In genomic region chr9:32246123-32246716, GRCm38 (mm10) we compare ENCODE assay signal across 19 mouse cellular contexts.
A peak's percentile ranks its signal among the peaks of the same experiment; 100 is the strongest.
DNase-seq lines count a peak whose midpoint lies in the region; ATAC-seq lines count a peak whose summit lies in the region.
"Had no signal": no experiment of that assay in that cellular context is flagged by ENCODE, and none has a peak within 500 bp of the region (broad histone marks: within the 10 kb centered on the region; RNA-seq: fewer than 3 reads in every experiment).

No protein-coding gene starts in this region.

- H3K4me1 ChIP-seq in forebrain, embryonic 15.5 days = peaks cover 6% of the 10 kb centered on the region
- peaks cover 8% of the 10 kb centered on the region for H3K4me1 ChIP-seq in forebrain, embryonic 12.5 days
- peaks cover 9% of the 10 kb centered on the region for H3K4me1 ChIP-seq in midbrain, embryonic 14.5 days (ENCODE audit: control insufficient read depth, insufficient read depth, low read length)
- H3K4me1 ChIP-seq in midbrain, embryonic 10.5 days = peaks cover 4% of the 10 kb centered on the region; the same call in 1 of the 2 replicates
- H3K4me1 ChIP-seq in hindbrain, embryonic 16.5 days (ENCODE audit: control insufficient read depth, insufficient read depth, low read depth, low read length) = peaks cover 7% of the 10 kb centered on the region
- peaks cover 7% of the 10 kb centered on the region for H3K4me1 ChIP-seq in neural tube, embryonic 15.5 days
- H3K4me1 ChIP-seq: limb, embryonic 15.5 days had no signal

- no peak overlapping the region for H3K4me3 ChIP-seq in forebrain, embryonic 15.5 days
- no peak overlapping the region for H3K4me3 ChIP-seq in forebrain, embryonic 12.5 days (replicated peaks)
- no peak overlapping the region for H3K4me3 ChIP-seq in midbrain, embryonic 14.5 days (replicated peaks; ENCODE audit: low read depth, low read length)
- H3K4me3 ChIP-seq in midbrain, embryonic 10.5 days = no peak overlapping the region
- no peak overlapping the region for H3K4me3 ChIP-seq in hindbrain, embryonic 16.5 days (ENCODE audit: low read length)
- no peak overlapping the region for H3K4me3 ChIP-seq in neural tube, embryonic 15.5 days (replicated peaks)
- H3K4me3 ChIP-seq: heart, adult 2 months; limb, embryonic 15.5 days had no signal

- peak; percentile 64 for ATAC-seq in forebrain, embryonic 15.5 days (replicated peaks)
- ATAC-seq in forebrain, embryonic 12.5 days (ENCODE audit: low FRiP score) = no peak; the same call in 1 of the 2 replicates
- ATAC-seq in midbrain, embryonic 14.5 days (ENCODE audit: low FRiP score, low TSS enrichment) = 0 out of 2 replicates have a peak, but pooled peaks have one; percentile 20
- ATAC-seq in hindbrain, embryonic 16.5 days = peak; percentile 82
- peak; percentile 61; the same call in 1 of the 2 replicates for ATAC-seq in neural tube, embryonic 15.5 days (ENCODE audit: low FRiP score)
- ATAC-seq: inflammation-experienced regulatory T-cells, adult 6 months; liver, postnatal 0 days; Patski had no signal

- no peak overlapping the region for H3K27ac ChIP-seq in forebrain, embryonic 15.5 days (replicated peaks)
- H3K27ac ChIP-seq in forebrain, embryonic 12.5 days = no peak overlapping the region
- H3K27ac ChIP-seq in midbrain, embryonic 14.5 days (replicated peaks; ENCODE audit: low read depth, low read length) = no peak overlapping the region
- H3K27ac ChIP-seq in midbrain, embryonic 10.5 days (replicated peaks) = no peak overlapping the region
- H3K27ac ChIP-seq in hindbrain, embryonic 16.5 days (ENCODE audit: low read depth, low read length) = no peak overlapping the region
- H3K27ac ChIP-seq in neural tube, embryonic 15.5 days (replicated peaks) = no peak overlapping the region
- H3K27ac ChIP-seq: heart, adult 2 months; limb, embryonic 15.5 days had no signal

- no peaks in the 10 kb centered on the region for H3K27me3 ChIP-seq in forebrain, embryonic 15.5 days
- no peaks in the 10 kb centered on the region for H3K27me3 ChIP-seq in forebrain, embryonic 12.5 days
- H3K27me3 ChIP-seq in midbrain, embryonic 14.5 days (ENCODE audit: control insufficient read depth, insufficient read depth, low read length) = no peaks in the 10 kb centered on the region
- no peaks in the 10 kb centered on the region for H3K27me3 ChIP-seq in midbrain, embryonic 10.5 days (ENCODE audit: low read depth, poor library complexity, severe bottlenecking)
- no peaks in the 10 kb centered on the region for H3K27me3 ChIP-seq in hindbrain, embryonic 16.5 days (replicated peaks; ENCODE audit: control insufficient read depth, insufficient read depth, low read length)
- H3K27me3 ChIP-seq in neural tube, embryonic 15.5 days (replicated peaks) = no peaks in the 10 kb centered on the region
- H3K27me3 ChIP-seq: limb, embryonic 15.5 days; Patski had no signal

- no peaks in the 10 kb centered on the region for H3K9me3 ChIP-seq in forebrain, embryonic 15.5 days
- no peaks in the 10 kb centered on the region for H3K9me3 ChIP-seq in forebrain, embryonic 12.5 days
- H3K9me3 ChIP-seq in midbrain, embryonic 14.5 days (ENCODE audit: control insufficient read depth, low read length) = no peaks in the 10 kb centered on the region
- no peaks in the 10 kb centered on the region for H3K9me3 ChIP-seq in midbrain, embryonic 10.5 days (replicated peaks)
- H3K9me3 ChIP-seq in hindbrain, embryonic 16.5 days (ENCODE audit: control insufficient read depth, low read length) = no peaks in the 10 kb centered on the region
- no peaks in the 10 kb centered on the region for H3K9me3 ChIP-seq in neural tube, embryonic 15.5 days (replicated peaks)
- H3K9me3 ChIP-seq: limb, embryonic 15.5 days had no signal

- H3K4me2 ChIP-seq in forebrain, embryonic 15.5 days (replicated peaks) = no peak overlapping the region
- H3K4me2 ChIP-seq in forebrain, embryonic 12.5 days = no peak overlapping the region
- H3K4me2 ChIP-seq in midbrain, embryonic 14.5 days (ENCODE audit: low read length) = no peak overlapping the region
- no peak overlapping the region for H3K4me2 ChIP-seq in hindbrain, embryonic 16.5 days (ENCODE audit: low read length)
- H3K4me2 ChIP-seq in neural tube, embryonic 15.5 days = peak overlapping the region; percentile 5; the same call in 1 of the 2 replicates
- H3K4me2 ChIP-seq: limb, embryonic 15.5 days had no signal

- peak; percentile 69 for DNase-seq in midbrain, embryonic 14.5 days
- no peak for DNase-seq in midbrain, embryonic 10.5 days (ENCODE audit: low spot score)
- no peak for DNase-seq in embryo, embryonic 11 days
- DNase-seq: adrenal gland, postnatal 25 days; B cell, adult 2 months; cerebellum, adult 8-10 months; gastrocnemius, postnatal 10 days; heart, adult 2 months; kidney, adult 8-10 months; kidney, postnatal 4 days; liver, postnatal 0 days; thymus, postnatal 4 days had no signal

- no peak overlapping the region for H3K9ac ChIP-seq in forebrain, embryonic 15.5 days (replicated peaks)
- no peak overlapping the region for H3K9ac ChIP-seq in forebrain, embryonic 12.5 days
- H3K9ac ChIP-seq in midbrain, embryonic 14.5 days (replicated peaks; ENCODE audit: low read length) = no peak overlapping the region
- no peak overlapping the region for H3K9ac ChIP-seq in hindbrain, embryonic 16.5 days (ENCODE audit: low read depth, low read length)
- no peak overlapping the region for H3K9ac ChIP-seq in neural tube, embryonic 15.5 days (replicated peaks)
- H3K9ac ChIP-seq: limb, embryonic 15.5 days; liver, postnatal 0 days had no signal

- peaks cover 14% of the 10 kb centered on the region for H3K36me3 ChIP-seq in forebrain, embryonic 15.5 days
- peaks cover 23% of the 10 kb centered on the region for H3K36me3 ChIP-seq in forebrain, embryonic 12.5 days (replicated peaks)
- peaks cover 25% of the 10 kb centered on the region for H3K36me3 ChIP-seq in midbrain, embryonic 14.5 days (ENCODE audit: control insufficient read depth, insufficient read depth, low read length)
- H3K36me3 ChIP-seq in midbrain, embryonic 10.5 days = peaks cover 46% of the 10 kb centered on the region
- peaks cover 2% of the 10 kb centered on the region; the same call in 1 of the 2 replicates for H3K36me3 ChIP-seq in hindbrain, embryonic 16.5 days (ENCODE audit: control insufficient read depth, insufficient read depth, low read length)
- H3K36me3 ChIP-seq in neural tube, embryonic 15.5 days = peaks cover 25% of the 10 kb centered on the region

- 30% methylated on average over 6 of the region's 6 CpGs for whole genome bisulfite sequencing in forebrain, embryonic 15.5 days
- WGBS in forebrain, embryonic 12.5 days = 54% methylated on average over 6 of the region's 6 CpGs
- 41% methylated on average over 6 of the region's 6 CpGs for WGBS in midbrain, embryonic 14.5 days
- WGBS in midbrain, embryonic 10.5 days = 78% methylated on average over 6 of the region's 6 CpGs
- WGBS in hindbrain, embryonic 16.5 days = 32% methylated on average over 6 of the region's 6 CpGs
- 24% methylated on average over 6 of the region's 6 CpGs for WGBS in neural tube, embryonic 15.5 days
